Mouse (Mus musculus) v-Abl transformed pro-B cells (cell line): ENCODE data around the gene Mkln1.

Experiments used
- in situ Hi-C, 2 experiments: fragments of 400-800 bp; cut with MboI; formaldehyde crosslinking; loops; one replicate each; pipeline ENCODE4 v1.15.1; 2025; ENCODE audit not compliant: unreplicated experiment in 2 of 2

The Mkln1 gene

GRCm38 (mm10) chr6:31398431-31399205 is at the start of gene Mkln1:
Gene Mkln1, plus strand, starts transcription at chr6:31398735.
- in situ Hi-C loops: no loop called here

GRCm38 (mm10) chr6:31356444-31357191 is 41.9 kb upstream of the Mkln1 start:
- in situ Hi-C loops: no loop called here

DNA sequence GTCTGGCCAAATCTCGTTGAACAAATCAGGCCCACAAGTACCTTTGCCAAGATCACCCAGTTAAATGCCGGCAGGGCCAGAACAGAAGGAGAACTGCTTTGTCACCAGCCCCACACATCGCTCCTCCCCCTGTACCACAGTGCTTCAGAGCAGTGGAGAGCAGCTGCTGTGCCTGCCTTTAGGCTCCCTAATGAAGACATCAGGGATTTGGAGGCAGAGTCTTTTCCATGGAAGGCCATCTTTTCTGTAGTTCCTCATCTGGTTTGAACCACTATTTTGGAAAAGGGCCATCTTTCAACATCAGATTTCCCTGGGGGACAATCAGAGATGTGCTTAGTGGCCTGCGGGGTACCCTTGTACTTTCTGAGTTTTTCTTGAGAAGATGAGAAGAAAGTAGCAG is 41.2 kb upstream of the Mkln1 start:
- in situ Hi-C loops: no loop called here

DNA sequence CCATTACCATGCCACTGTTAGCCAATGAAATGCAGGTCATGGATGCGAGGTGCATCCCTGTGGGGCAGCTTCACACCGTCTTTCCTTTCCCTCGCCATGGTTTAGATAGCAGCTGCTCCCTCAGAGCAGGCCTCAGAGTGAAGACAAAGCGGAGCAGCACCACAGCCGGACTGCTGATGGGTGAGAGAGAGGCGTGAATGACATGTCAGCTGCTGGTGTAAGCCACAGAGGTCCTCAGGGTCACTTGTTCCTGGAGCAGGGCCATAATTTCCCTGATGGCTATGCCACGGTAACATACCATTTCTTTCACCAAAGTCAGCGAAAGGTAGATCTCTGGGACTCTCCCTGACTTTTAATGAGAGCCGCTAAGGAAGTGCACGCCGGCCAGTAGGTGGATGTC is 35.9 kb upstream of the Mkln1 start:
- in situ Hi-C loops: no loop called here

GRCm38 (mm10) chr6:31364399-31364798 is 34.1 kb upstream of the Mkln1 start:
- in situ Hi-C loops: no loop called here

DNA sequence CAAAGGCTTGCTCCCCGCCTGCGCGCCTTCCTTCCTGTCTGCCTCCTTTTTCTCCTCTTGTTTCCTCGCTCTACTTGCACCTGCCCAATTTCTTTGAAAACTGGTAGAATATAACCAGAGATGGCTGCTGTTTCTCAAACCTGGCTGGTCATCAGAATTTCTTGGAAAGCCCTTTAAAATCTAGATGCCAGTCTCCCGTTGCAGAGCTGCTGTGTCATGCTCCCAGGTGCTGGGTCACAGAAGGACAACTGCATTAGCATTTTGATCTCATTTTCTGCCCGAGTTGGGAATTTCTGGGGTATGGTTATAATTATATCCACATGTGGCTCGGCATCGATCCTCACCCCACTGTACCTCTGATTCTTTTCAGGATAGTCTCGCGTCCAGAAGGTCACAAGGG is 30.6 kb upstream of the Mkln1 start:
- in situ Hi-C loops: loop anchor here in 1 of 2 experiments (5.0 kb wide), 1 partner anchor 176 kb away; no protein-coding TSS in a partner anchor

- in situ Hi-C loops: loop anchor here in 1 of 2 experiments (5.0 kb wide), 1 partner anchor 176 kb away; no protein-coding TSS in a partner anchor
These were observed 30.0 kb upstream of the Mkln1 start for GRCm38 (mm10) chr6:31368559-31368958.

- in situ Hi-C loops: loop anchor here (5.0 to 10.0 kb wide), 2 partner anchors 155 to 178 kb away; no protein-coding TSS in a partner anchor
These were observed 28.7 kb upstream of the Mkln1 start for GRCm38 (mm10) chr6:31369875-31370274.

DNA sequence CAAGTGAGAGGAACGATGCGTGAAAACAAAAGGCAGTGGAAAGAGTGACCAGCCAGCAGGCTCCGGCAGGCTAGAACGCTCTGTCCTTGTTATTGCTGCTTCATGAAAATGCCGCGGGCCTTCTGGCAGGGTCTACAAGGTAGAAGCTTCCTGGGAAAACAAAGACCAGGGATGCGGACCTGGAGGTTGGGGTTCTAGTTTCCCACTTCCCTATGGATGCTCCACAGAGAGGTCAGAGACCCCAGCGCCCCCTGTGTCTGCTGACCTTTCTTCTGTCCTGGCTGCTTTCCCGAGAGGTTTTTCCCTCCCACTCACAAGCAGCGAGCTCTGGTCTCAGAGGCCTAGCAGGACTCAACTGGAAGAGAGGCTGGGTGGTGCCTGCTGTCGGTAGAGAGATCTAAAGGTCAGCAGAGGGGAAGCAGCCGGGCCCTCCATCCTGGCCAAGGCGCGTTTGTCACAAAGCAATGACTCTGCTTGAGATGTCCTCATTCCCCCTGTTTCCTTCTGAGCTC is 27.9 kb upstream of the Mkln1 start:
- in situ Hi-C loops: loop anchor here in 1 of 2 experiments (10.0 kb wide), 1 partner anchor 156 kb away; no protein-coding TSS in a partner anchor

DNA sequence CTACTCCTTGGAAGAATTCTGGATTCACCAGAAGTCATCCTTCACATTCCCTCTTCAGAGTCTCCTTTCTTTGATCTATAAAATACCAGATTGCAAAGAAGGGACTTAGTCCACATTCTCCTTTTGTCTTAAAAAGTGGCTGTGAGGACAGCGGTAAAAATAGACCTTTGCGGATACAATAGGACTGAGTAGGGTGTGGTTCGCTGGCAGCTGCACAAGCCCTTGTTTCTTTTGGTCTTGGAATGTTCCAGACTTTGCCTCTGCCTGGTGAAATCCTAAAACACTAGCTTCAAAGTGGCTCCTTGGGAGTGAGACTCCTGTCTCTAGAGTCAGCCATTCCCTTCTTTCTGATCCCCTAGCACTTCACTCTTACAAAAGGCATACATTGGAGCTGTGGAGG is 27.4 kb upstream of the Mkln1 start:
- in situ Hi-C loops: loop anchor here in 1 of 2 experiments (10.0 kb wide), 1 partner anchor 156 kb away; no protein-coding TSS in a partner anchor

GRCm38 (mm10) chr6:31372620-31373019 is 25.9 kb upstream of the Mkln1 start:
- in situ Hi-C loops: loop anchor here in 1 of 2 experiments (10.0 kb wide), 1 partner anchor 158 kb away; no protein-coding TSS in a partner anchor

GRCm38 (mm10) chr6:31373084-31373673 is 25.4 kb upstream of the Mkln1 start:
- in situ Hi-C loops: loop anchor here in 1 of 2 experiments (10.0 kb wide), 1 partner anchor 158 kb away; no protein-coding TSS in a partner anchor

DNA sequence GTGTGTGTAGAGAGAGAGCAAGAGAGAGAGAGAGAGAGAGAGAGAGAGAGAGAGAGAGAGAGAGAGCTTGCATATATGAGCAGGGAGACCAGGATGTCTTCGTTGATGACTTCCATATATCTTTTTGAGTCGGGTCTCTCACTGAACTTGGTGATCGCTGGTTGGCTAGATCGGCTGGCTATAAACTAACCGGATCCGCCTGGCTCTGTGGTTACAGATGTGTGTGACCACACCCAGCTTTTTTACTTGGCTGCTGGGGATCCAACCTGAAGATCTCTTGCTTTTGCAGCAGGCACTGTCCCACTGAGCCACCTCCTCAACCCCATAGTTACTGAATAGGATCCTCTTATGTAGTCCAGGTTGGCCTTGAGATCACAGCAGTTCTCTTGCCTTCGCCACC is 15.5 kb upstream of the Mkln1 start:
- in situ Hi-C loops: no loop called here

DNA sequence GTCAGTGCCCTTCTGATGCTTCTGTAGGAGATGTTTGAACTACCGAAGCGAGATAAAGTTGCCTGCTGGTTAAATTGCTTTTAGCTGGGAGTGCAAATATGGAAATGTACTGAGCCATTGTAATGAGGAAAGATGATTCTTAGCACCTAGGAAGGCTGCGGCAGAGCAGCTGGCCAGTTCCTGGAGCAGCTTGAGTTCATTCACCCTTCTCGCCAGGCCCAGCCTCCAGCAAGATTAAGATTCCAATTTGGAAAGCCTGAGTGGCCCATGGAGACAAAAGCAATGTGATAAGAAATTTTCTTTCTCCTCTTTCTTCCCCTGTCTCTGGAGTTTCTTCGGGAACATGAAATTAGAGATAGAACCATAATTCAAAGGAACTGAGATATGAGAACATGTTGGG is 13.7 kb upstream of the Mkln1 start:
- in situ Hi-C loops: no loop called here

DNA sequence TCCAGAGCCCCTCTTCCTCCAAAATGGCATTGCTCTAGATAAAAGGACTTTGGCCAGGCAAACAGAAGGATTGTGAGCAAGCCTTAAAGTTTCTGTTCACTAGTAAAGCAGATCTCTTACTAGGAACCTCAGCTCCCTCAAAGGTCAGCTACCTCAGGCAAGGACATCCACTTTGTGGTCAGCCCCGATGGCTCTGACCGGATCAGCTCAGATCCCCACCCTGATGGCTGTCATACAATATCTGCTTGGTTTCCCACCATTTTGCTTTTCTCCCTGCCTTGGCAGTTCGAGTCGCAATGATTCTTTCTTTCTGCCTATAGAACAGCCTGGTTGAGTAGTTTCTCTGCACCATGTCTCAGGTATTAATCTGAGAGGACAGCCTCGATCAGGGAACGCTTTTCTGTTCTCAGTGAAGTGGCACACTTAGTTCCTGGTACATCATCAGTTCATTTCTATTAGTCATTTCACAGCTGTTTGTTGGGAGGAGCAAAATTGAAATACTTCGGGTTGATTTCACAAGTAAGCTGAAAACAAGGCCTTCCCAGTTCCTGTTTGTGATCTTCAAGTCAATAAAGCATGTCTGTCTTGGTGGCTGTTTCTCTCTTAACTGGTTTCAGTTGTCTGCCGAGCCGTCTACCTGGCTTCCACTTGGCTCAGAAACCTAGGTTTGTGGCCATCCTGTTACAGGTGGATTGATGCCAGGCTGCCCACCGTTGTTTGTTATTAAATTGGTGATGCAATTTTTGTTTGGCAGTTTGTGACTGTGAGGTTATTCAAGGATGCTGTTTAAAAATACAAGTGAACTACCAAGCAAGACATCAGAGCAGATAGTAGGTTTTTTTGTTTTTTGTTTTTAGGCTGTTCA is 13.0 kb upstream of the Mkln1 start:
- in situ Hi-C loops: no loop called here

DNA sequence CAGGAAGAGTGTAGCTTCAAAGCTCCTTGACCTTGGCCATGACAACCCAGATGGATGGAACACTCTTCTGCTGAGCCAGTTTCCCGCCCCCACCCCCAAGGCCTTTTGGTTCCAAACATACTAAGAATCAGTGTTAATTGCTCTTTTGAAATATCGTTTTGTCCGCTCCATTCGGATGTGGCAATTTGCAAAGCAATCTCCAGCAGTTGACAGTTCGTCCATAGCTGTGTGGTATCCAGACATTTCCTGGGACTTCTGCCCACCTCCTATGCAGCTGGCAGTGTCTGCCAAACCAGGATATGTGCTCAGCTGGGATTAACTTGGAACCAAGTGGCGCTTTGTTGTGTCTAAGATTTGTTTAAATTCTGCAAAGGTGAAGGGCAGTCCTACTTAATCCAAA is 8.8 kb upstream of the Mkln1 start:
- in situ Hi-C loops: no loop called here

DNA sequence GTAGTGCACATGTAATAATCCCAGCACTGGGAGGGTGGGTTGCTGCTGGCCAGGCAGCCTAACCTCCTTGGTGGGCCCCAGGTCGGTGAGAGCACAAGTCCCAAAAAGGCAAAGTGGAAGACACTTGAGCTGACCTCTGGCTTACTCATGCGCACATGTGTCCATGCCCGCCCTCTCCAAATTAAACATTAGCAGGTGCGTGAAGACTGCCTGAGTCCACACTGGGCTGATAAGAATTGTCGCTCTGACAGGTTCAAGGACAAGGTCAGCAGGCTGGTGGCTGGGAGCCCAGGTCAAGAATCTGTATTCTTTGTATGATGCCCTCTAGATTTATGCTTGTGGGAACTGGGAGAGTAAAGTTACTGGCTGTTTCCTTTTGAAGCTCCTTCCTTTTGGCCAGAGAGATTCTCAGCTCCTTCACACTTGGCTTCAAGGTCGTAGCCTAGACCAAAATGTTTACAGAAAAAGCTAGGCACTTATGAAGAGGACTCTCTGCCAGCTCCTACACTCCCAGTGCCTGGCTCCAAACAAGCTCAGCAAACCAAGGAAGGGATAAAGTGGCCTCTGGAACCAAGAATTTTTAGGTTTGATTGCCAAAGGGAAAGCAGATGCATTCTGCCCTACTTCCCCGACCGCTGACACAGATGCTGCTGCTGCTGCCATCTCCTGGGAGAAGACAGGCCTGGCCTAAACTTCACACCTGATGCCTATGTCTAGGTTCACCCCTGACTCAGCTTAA is 8.1 kb upstream of the Mkln1 start:
- in situ Hi-C loops: no loop called here

GRCm38 (mm10) chr6:31392871-31393270 is 5.7 kb upstream of the Mkln1 start:
- in situ Hi-C loops: no loop called here

DNA sequence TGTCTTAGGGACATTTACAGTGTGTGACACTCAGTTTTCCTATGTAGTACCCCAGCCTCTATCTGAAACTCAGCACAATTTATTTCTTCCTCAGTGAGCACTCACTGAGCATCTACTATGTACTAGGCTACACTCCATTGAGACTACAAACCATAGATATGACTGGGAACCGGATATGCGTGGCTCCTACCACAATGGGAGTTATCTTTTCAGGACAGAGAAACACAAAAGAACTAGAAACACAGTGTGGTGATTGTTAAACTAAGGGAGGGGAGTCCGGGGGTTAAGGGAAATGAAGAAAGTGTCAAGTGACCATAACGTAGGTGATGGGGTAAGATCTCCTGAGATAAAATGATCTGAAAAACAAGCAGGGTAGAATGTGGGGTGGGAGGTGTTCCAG is 2.4 kb upstream of the Mkln1 start:
- in situ Hi-C loops: no loop called here
